Mouse (Mus musculus) erythroblast, embryonic 14.5 days (primary cell): ENCODE measurements around the gene Zfp810.

Source experiments
- GATA1 ChIP-seq: IDR thresholded peaks from 2 replicates; pipeline ENCODE4 v1.6.1; 2012; ENCODE audit warnings: low read length, inconsistent platforms, mixed read lengths
- TAL1 ChIP-seq: IDR thresholded peaks from 3 replicates; pipeline ENCODE4 v1.6.1; 2012; ENCODE audit warnings: low read length, inconsistent platforms, mixed read lengths

- TF ChIP-seq TAL1 = no peak
- no peak for TF ChIP-seq GATA1
Measured at GRCm38 (mm10) chr9:22340331-22340730, 32.9 kb upstream of the Zfp810 start.
